Mouse (Mus musculus): ENCODE measurements around the gene Usp24.

Gene Usp24

DNA sequence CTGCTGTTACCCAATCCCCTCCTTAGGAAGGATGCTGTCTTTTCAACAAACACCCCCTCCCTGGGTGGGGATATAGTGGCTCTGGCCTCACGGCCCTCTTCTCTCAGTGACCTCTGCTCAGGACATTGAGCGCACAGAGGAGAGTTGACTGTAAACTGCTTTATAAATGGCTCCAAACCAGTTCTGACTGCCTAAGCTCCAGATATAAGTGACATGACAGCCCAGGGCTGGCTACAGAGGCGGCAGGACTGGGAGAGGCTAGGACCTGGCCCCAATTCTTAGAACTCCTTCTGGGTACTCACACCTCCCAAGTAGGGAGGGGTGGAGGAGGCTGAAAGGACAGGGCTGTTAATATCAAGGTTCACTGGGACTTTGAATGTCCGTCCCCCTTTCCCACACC is 174.6 kb downstream of the Usp24 start:
- no peak for DNase-seq (ENCODE audit: low spot score in 2 of 2)

All from frontal cortex, postnatal 36 days (tissue).